Mouse (Mus musculus): ENCODE data around the gene Tlk1. TPM values are rescaled to one million over a fixed set of nuclear protein-coding genes. Genes with fewer than 3 reads are reported as not detected.

The Tlk1 gene
- polyA plus RNA-seq (2012; ENCODE audit: low replicate concordance), result 24.3 and 33.3 TPM in 2 replicates

GRCm38 (mm10) chr2:70825371-70826051, at the start of gene Tlk1:
Tlk1 (minus strand) TSS chr2:70825728.

Other genes starting within 250 kb of the Tlk1 start
- 24.1 and 76.1 TPM in 2 replicates for gene Gorasp2, start 164.2 kb downstream of the Tlk1 start, polyA plus RNA-seq (2012; ENCODE audit: low replicate concordance)
- gene Gm26558, start 163.6 kb downstream of the Tlk1 start, polyA plus RNA-seq (2012; ENCODE audit: low replicate concordance), result not detected in 2 replicates
- gene Dcaf17, start 229.6 kb upstream of the Tlk1 start, polyA plus RNA-seq (2012; ENCODE audit: low replicate concordance), result 4.3 and 5.6 TPM in 2 replicates
- gene Mettl8, start 229.9 kb upstream of the Tlk1 start, polyA plus RNA-seq (2012; ENCODE audit: low replicate concordance), result 1.5 and 12.7 TPM in 2 replicates

All from hematopoietic multipotent progenitor cell, adult 10-12 weeks (in vitro differentiated cells).